Mouse (Mus musculus) Muller cell, postnatal 12 days (primary cell): Measurements from ENCODE around the gene Cbx8.

ENCODE experiments used
- DNase-seq: peaks from one replicate; pipeline ENCODE4 v3.0.0-alpha.2; 2015; ENCODE audit errors: inconsistent ontology term

Gene Cbx8

DNA sequence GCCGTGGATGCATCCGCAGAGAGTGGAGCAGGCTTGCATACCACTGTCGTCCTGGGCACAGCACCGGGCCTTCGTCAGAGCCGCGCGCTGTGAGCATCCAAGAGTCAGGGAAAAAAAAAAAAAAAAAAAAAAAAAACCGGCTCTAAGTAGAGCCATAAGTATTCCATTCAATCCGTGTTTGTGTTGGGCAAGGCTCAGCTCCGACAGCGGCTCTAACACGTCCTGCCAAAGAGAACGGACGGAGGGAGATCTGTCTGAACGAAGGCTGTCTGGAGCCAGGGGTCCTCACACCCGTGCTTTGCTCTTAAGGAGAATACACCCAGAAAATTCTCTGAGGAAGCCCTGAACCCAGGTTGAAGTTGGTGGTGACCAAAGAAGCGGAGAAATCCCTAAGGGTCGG lies 6.1 kb downstream of the Cbx8 start:
- DNase-seq = no peak

GRCm38 (mm10) chr11:119033874-119034558 lies 6.8 kb downstream of the Cbx8 start:
- DNase-seq = peak; percentile 81

GRCm38 (mm10) chr11:119026203-119026602 lies 14.6 kb downstream of the Cbx8 start:
- peak; percentile 25 for DNase-seq

DNA sequence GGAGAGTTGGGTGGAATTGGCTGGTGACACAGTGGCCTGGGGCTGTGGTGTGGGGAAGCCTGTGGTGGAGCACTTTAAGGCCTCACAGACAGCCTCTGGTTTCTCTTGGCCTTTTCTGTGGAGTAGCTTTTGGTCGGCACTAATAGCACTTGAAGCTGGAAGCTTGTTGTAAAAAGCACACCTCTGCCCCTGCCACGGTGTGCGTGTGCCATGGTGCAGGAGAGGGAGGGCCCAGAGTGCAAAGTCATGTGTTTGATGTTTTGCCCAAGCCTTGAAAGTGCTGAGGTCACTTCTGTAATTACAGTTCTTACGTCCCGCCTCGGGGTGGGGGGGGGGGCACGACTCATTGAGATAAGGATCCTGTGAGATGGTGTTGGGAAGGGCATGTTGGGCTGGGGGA lies 16.5 kb downstream of the Cbx8 start:
- peak; percentile 24 for DNase-seq

- DNase-seq = no peak
Observed at GRCm38 (mm10) chr11:119023616-119023980, 17.2 kb downstream of the Cbx8 start.

DNA sequence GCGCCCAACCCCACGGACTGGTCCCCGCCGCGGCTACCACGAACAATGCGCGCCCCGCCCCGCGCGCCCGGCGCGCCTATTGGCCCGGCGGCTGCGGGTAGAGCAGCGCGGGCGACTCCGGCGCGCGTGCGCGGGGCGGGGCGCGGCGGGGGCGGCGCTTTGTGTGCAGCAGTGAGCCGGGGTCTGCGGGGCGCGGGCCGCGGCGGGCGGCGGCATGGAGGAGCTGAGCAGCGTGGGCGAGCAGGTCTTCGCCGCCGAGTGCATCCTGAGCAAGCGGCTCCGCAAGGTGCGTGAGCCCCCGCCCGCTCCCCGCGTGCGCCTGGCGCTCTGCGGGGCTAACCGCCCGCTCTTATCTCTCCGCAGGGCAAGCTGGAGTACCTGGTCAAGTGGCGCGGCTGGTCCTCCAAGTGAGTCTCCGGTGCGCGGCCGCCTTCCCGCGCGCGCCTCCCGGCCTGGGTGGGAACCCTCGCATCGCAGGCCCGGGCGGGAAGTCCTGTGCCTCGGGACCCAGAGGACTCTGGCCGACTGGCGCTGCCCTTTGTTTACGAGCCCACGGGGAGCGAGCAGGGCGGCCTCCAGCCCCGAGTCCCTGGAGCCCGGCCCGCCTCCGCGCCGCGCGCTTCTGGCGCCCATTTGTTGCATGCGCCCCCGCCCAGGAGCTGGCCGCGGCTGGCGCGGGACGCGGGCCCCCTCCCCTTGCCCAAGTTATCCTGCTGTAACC lies 17.7 kb downstream of the Cbx8 start, which contains the start of gene Cbx2:
TSS of gene Cbx2 (plus strand) at position 68 of the 721 bp plus-strand sequence.
- peak; percentile 94 for DNase-seq

DNA sequence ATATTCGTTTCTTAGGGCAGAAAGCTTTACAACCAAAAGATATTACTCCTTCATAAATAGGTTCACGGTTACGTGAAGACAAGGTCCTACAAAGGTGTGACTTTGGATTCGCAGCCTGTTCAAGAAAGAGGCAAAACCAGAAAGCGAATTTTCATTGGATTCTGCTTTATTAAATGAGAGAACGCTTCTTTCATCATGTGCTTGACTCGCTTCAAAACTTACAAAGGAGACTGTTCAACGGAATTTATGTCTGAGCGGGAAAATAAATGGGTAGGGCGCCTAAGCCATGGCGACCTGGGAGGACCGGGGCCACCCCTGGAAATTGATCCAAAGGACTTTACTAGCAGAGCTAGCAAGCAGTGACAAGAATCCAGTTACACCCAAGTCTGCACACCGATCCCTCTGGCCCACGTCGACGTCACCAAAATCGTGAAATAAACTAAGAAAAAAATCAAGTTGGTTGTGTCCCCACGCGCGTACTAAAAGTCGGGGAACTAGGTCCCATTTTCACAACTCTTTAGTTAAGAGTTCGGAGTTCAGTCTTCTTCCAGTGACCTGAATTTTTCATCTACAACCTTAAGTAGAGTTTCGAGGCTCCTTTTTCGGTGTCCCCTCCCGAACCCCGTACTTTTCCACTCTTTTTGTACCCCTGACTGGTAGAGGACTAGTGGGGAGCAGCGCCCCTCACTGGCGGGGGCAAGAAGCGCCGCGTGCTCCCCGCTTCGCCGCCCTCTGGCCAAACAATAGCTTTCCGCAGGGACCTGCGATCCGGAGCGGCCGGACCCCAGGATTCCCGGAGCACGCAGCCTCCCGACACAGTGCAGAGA lies 18.5 kb downstream of the Cbx8 start:
- DNase-seq = no peak

DNA sequence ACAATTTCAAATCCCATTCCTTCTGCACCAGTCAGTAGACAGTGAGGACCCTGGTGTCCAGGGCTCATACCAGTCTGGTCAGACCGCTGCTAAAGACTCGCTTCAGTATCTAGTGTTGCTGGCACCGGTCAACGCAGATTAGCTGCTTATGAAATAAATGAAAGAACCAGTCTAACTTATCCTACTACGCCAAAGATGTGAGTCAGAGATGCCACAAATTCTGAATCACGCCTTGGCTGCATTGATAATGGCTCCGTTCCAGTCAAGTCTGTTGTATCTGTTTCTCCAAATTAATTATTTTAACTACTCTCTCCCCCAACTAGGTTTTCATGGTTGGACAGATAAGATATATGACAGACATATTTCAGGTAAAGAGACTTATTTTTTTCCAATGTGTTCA lies 19.6 kb downstream of the Cbx8 start:
- DNase-seq = peak; percentile 51

DNA sequence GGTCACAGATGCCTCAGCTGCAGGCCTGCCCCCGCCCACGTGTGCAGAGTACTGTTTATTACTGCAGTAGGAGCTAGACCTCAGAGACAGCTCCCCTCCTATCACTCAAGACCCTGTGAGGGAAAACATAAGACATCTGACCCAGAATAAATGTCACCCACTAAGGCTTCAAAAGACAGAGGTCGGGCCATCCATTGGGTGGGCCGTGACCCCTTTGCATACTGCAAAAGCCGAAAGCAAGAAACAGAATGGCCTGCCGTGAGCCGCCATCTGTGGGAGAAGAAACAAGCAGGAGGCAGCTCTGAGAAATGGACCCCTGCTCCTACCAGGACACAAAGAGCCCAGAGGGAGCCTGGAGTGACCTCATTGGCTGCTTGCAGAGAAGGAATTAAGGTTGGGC lies 23.3 kb downstream of the Cbx8 start:
- no peak for DNase-seq

DNA sequence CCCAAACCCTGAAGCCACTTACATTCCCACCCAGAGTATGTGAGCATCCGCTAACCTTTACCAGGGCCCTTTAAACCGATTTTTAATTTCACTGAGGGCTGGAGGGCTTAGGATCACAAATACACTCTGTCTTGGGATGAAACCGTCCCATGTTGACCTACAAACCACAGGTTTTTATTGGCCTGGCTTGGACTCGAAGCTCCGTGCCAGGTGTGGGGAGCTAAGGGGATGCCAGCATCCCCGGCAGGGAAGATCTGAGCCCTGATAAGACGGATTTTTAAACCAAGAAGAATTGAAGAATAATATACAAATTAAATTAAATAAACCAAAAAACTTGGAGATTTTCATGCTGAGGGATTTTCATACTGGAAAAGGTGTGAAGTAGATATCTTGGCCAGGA lies 26.3 kb downstream of the Cbx8 start:
- DNase-seq = no peak

GRCm38 (mm10) chr11:119007461-119008456 lies 33.0 kb downstream of the Cbx8 start:
- no peak for DNase-seq

DNA sequence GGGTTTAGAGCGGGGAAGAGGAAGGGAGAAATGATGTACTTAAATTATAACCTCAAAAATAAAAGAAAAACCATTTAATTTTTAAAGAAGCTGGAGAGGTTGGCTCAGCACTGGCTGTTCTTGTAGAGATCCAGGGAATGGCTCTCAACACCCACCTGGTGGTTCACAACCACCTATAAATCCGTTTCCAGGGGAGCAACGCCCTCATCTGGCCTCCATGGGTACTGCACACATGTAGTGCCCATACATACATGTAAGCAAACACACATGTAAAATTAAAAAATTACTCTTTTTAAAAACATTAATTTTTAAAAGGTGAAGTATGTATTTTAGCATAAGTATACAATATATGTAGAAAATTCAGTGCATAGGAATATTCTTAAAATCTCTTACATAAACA lies 34.3 kb downstream of the Cbx8 start:
- no peak for DNase-seq

DNA sequence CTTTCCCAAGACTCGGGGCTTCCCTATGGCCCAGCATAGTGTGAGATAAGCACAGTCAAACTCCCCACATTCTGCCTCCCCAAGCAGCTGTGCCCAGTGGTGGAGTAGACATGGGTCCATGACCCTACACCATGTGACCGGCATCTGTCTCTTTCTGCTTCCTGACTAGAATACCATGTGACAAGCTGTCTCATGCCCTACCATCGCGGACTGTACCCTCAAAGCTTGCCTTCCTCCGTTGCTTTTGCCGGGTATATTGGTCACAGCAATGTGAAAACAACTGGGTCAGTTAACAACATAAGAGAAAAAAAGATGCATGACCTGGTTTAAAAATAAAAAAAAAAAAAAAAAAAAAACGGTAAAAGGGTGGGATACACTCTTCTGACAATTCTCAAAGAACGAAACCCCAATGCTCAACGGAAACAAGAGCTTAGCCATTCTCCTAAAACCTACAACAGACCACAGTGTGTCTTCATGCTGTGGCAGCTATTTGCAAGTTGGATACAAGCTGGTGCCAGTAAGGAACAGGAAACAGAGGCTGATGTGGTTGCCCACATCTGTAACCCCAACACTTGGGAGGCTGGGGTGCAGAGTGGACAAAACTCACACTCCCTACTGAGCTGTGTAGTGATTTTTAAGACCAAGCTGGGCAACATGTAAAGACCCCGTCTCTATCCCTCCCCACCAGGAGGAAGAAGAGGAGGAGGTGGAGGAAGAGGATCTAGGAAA lies 35.1 kb downstream of the Cbx8 start:
- DNase-seq = no peak

GRCm38 (mm10) chr11:119001493-119002128 lies 39.2 kb downstream of the Cbx8 start:
- no peak for DNase-seq

GRCm38 (mm10) chr11:119000877-119001276 lies 39.9 kb downstream of the Cbx8 start:
- DNase-seq = no peak

DNA sequence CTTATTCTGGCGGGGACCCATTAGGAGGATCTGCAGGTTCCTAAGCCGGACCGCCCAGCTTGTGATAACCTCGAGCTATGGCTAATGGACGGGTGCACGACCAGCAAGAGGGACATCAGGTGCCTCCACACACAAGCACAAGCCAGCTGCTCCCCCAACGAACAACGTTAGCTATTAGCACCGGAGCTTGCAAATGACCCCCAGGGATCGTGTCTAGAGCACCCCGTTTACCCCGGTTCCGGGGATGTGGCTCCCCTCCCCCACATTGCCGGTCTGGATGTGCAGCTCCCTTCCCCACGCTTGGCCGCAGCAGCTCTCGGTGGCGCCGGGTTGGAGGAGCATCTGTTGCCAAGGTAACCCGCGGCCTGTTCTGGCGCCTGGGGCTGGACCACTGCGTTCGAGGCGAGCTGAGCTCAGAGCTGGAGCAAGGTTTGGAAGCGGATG lies 41.4 kb downstream of the Cbx8 start:
- DNase-seq = peak; percentile 14

GRCm38 (mm10) chr11:118998540-118999265 lies 42.1 kb downstream of the Cbx8 start:
- peak; percentile 81 for DNase-seq

DNA sequence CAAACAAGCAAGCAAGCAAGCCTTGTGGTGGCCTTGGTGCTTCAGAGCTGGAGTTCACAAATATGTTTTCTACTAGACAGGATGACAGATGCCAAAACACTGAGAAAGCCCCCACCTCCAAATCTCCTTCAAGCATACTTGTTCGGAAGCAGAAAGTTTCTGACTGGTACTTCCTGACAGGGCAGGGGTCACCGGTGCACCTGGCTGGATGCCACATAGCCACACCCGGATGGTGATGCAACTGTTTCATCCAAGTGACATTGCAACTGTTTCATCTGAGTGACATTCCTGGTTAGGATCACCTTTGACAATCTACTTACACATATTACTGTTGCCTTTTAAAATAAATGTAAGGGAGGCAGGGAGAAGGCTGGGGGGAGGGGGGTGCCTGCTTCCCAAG lies 43.6 kb downstream of the Cbx8 start:
- no peak for DNase-seq

DNA sequence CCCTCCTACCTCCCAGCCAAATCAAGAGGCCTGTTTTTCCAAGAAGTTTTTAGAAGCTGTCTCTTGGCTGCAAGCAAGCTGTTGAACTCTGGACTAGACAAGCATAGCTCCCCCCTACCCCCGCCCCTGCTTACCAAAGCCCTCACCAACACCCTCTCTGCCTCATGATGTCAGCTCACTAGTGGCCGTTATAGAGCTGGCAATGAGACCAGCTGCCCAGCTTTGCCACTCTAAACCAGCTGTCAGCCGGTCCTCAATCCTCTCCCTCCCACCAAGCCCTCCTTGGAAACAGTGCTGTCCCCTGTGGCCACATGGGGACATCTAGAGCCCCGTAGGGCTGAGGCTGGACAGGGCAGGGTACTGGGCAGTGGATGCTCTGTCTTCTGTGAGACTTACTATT lies 45.3 kb downstream of the Cbx8 start:
- DNase-seq = no peak
